Mouse (Mus musculus): ENCODE results near the gene Tmem14c. TPM values are rescaled to one million over a fixed set of nuclear protein-coding genes. Genes with fewer than 3 reads are reported as not detected.

Gene Tmem14c
- polyA plus RNA-seq, 1 experiment, result 79.0 TPM

DNA sequence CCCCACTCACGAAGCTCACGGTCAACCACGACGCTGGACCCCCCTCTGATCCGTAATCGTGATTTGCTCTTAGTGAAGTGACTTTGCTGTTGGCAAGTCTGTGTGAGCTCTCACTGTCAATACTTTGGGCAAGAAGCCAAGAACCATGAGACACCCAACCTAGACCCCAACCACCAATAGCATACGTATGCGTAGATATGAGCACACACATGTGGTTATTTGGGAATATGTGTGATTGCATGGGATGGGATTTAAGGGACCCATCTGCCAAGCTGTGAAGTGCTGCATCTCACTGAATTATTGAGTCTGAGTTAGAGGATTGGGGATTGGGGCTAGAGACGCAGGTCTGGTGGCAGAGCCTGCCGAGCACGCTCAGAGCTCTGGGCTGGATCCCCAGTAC, 55.5 kb downstream of the Tmem14c start:
- Histone ChIP-seq H3K4me1 (ENCODE audit: control insufficient read depth, insufficient read depth, insufficient read length, low read length) (no peaks in the 10 kb centered on the region), H3K36me3 (ENCODE audit: control insufficient read depth, insufficient read depth, low read length) (no peaks in the 10 kb centered on the region), H3K27ac (ENCODE audit: insufficient read depth, low read depth, low read length) (no peak overlapping the region), H3K4me3 (ENCODE audit: low read depth, low read length) (no peak overlapping the region), H3K27me3 (ENCODE audit: control insufficient read depth, insufficient read depth, low read length) (no peaks in the 10 kb centered on the region)
- WGBS, result 90% methylated on average over 11 of the region's 11 CpGs
- no peak for TF ChIP-seq CTCF (IDR thresholded peaks at IDR 0.05; ENCODE audit: extremely low read depth, insufficient read length, insufficient replicate concordance, low read depth, low read length)
- TF ChIP-seq POLR2A (IDR thresholded peaks at IDR 0.05; ENCODE audit: low read depth, low read length), result no peak

Other genes with a start within 250 kb of the Tmem14c start
- gene Gcnt2, start 156.5 kb upstream of the Tmem14c start, polyA plus RNA-seq (2012; rRNA removed), result 2.2 and 3.8 TPM in 2 replicates
- gene Pak1ip1, start 15.3 kb upstream of the Tmem14c start, polyA plus RNA-seq (2012; rRNA removed), result 19.2 and 31.5 TPM in 2 replicates
- gene Mak, start 63.4 kb downstream of the Tmem14c start, polyA plus RNA-seq (2012; rRNA removed), result 0.01 TPM in 1 of 2 replicates, not detected in the other
- gene Gcm2, start 94.7 kb downstream of the Tmem14c start, polyA plus RNA-seq (2012; rRNA removed), result not detected in 2 replicates
- 0.04 TPM in 1 of 2 replicates, not detected in the other for gene Sycp2l, start 98.0 kb downstream of the Tmem14c start, polyA plus RNA-seq (2012; rRNA removed)
- gene Elovl2, start 204.1 kb downstream of the Tmem14c start, polyA plus RNA-seq (2012; rRNA removed), result 0.05 and 0.08 TPM in 2 replicates
- 1.8 and 1.9 TPM in 2 replicates for gene Smim13, start 233.6 kb downstream of the Tmem14c start, polyA plus RNA-seq (2012; rRNA removed)

Data from small intestine, adult 2 months (tissue).